ENCODE assay signal across 12 mouse cellular contexts in genomic region chr10:40061926-40062325, GRCm38 (mm10). TPM values are rescaled to one million over a fixed set of nuclear protein-coding genes. Genes with fewer than 3 reads are reported as not detected.
"Had no signal": no experiment of that assay in that cellular context is flagged by ENCODE, and none has a peak within 500 bp of the region (broad histone marks: within the 10 kb centered on the region; RNA-seq: fewer than 3 reads in every experiment).

No protein-coding gene starts in this region.

- DNase-seq: kidney, adult 11 months; layer of hippocampus, adult 9-11 months; layer of hippocampus, postnatal 36 days; lung, adult 2 months; lung, postnatal 36 days; right cerebral cortex, postnatal 25 days; thymus, postnatal 36 days had no signal

- H3K9ac ChIP-seq: limb, embryonic 15.5 days; midbrain, embryonic 13.5 days had no signal

- ATAC-seq: hindbrain, postnatal 0 days; lung, postnatal 0 days; midbrain, embryonic 13.5 days had no signal

- H3K27me3 ChIP-seq: limb, embryonic 15.5 days; midbrain, embryonic 13.5 days had no signal

- H3K9me3 ChIP-seq: limb, embryonic 15.5 days; midbrain, embryonic 13.5 days had no signal

- H3K4me2 ChIP-seq: limb, embryonic 15.5 days; midbrain, embryonic 13.5 days had no signal

- H3K36me3 ChIP-seq: limb, embryonic 15.5 days; midbrain, embryonic 13.5 days had no signal

- H3K4me3 ChIP-seq: limb, embryonic 15.5 days; midbrain, embryonic 13.5 days had no signal

- H3K27ac ChIP-seq: hindbrain, postnatal 0 days; limb, embryonic 15.5 days; midbrain, embryonic 13.5 days had no signal

RNA-seq across cellular contexts. Expression of gene Mfsd4b1, which starts 36.9 kb away (rescaled TPM):
- polyA plus RNA-seq: small intestine, adult 2 months had no signal
